Mouse (Mus musculus): ENCODE data around the gene Myo18a.

- no peak for TF ChIP-seq CTCF (IDR thresholded peaks at IDR 0.05; ENCODE audit: low read depth)
- TF ChIP-seq EP300 (optimal IDR thresholded peaks at IDR 0.05): no peak
Observed at GRCm38 (mm10) chr11:77836751-77837150, 73.7 kb downstream of the Myo18a start.
